Mouse (Mus musculus) neural tube, embryonic 12.5 days (tissue): ENCODE data around the gene Eid3. TPM values are rescaled to one million over a fixed set of nuclear protein-coding genes. Genes with fewer than 3 reads are reported as not detected.

Experiments
- ATAC-seq: fragments of 200-750 bp; cut with Nextera tagmentation; 2 replicates; pipeline ENCODE4 v1.8.0; 2017; ENCODE audit warnings: low read depth, mild to moderate bottlenecking, moderate TSS enrichment, moderate library complexity; ENCODE audit not compliant: low FRiP score
- H3K27ac ChIP-seq: fragments of 300-500 bp; sonication (generic); 2 replicates; pipeline ENCODE4 v1.5.1; 2016
- H3K27me3 ChIP-seq: fragments of 300-500 bp; sonication (generic); replicated peaks from 2 replicates; pipeline ENCODE4 v1.6.1; 2016; ENCODE audit warnings: mild to moderate bottlenecking
- H3K36me3 ChIP-seq: fragments of 300-500 bp; sonication (generic); 2 replicates; pipeline ENCODE4 v1.6.1; 2016; ENCODE audit warnings: mild to moderate bottlenecking
- H3K4me1 ChIP-seq: fragments of 300-500 bp; sonication (generic); 2 replicates; pipeline ENCODE4 v1.6.1; 2016
- H3K4me2 ChIP-seq: fragments of 300-500 bp; sonication (generic); replicated peaks from 2 replicates; pipeline ENCODE4 v1.6.1; 2016; ENCODE audit warnings: mild to moderate bottlenecking
- H3K4me3 ChIP-seq: fragments of 300-500 bp; sonication (generic); 2 replicates; pipeline ENCODE4 v1.5.1; 2016
- H3K9ac ChIP-seq: fragments of 300-500 bp; sonication (generic); 2 replicates; pipeline ENCODE4 v1.6.1; 2016; ENCODE audit warnings: mild to moderate bottlenecking
- H3K9me3 ChIP-seq: fragments of 300-500 bp; sonication (generic); 2 replicates; pipeline ENCODE4 v1.6.1; 2016; ENCODE audit warnings: mild to moderate bottlenecking
- WGBS: fragments of 180-500 bp; shearing (Covaris S2); methylation state at CpG from one replicate; pipeline ENCODE4 v1.1.7; 2016; 5-methylcytosine and 5-hydroxymethylcytosine counted together
- polyA plus RNA-seq: library from polyadenylated mRNA; unstranded; fragments of >200 nt; fragmentation: Nextera tagmentation; extraction: Ambion mirVana; gene quantifications from 2 replicates; pipeline ENCODE4 v1.2.1, GENCODE M21; 2016

Eid3 gene
- polyA plus RNA-seq, 1 experiment from 2014 or later: 0.39 TPM

- no peak overlapping the region for H3K9ac ChIP-seq
- no peak overlapping the region for H3K4me2 ChIP-seq
- H3K27ac ChIP-seq: no peak overlapping the region
- peaks cover 48% of the 10 kb centered on the region for H3K36me3 ChIP-seq
- no peak for ATAC-seq
- no peaks in the 10 kb centered on the region for H3K27me3 ChIP-seq
- peaks cover 13% of the 10 kb centered on the region for H3K4me1 ChIP-seq
- H3K4me3 ChIP-seq: no peak overlapping the region
- WGBS: 93% methylated on average over 13 of the region's 13 CpGs
- no peaks in the 10 kb centered on the region for H3K9me3 ChIP-seq
Observed at GRCm38 (mm10) chr10:82897936-82898335, 31.5 kb downstream of the Eid3 start.

GRCm38 (mm10) chr10:82898893-82899292, 32.5 kb downstream of the Eid3 start:
- Histone ChIP-seq H3K4me2 (no peak overlapping the region), H3K9ac (no peak overlapping the region), H3K4me3 (no peak overlapping the region), H3K27me3 (no peaks in the 10 kb centered on the region), H3K27ac (no peak overlapping the region), H3K9me3 (no peaks in the 10 kb centered on the region), H3K36me3 (peaks cover 39% of the 10 kb centered on the region), H3K4me1 (peaks cover 13% of the 10 kb centered on the region)
- no peak for ATAC-seq
- 67% methylated on average over 7 of the region's 7 CpGs for WGBS

GRCm38 (mm10) chr10:82899810-82900421, 33.5 kb downstream of the Eid3 start:
- peaks cover 32% of the 10 kb centered on the region for H3K36me3 ChIP-seq
- no peak overlapping the region for H3K4me3 ChIP-seq
- peaks cover 13% of the 10 kb centered on the region for H3K4me1 ChIP-seq
- H3K9ac ChIP-seq: no peak overlapping the region
- H3K9me3 ChIP-seq: no peaks in the 10 kb centered on the region
- H3K27me3 ChIP-seq: no peaks in the 10 kb centered on the region
- 38% methylated on average over 16 of the region's 16 CpGs for WGBS
- no peak overlapping the region for H3K27ac ChIP-seq
- peak; percentile 56 for ATAC-seq
- H3K4me2 ChIP-seq: peak overlapping the region; percentile 30

- Histone ChIP-seq H3K36me3 (peaks cover 26% of the 10 kb centered on the region), H3K9ac (no peak overlapping the region), H3K27me3 (no peaks in the 10 kb centered on the region), H3K9me3 (no peaks in the 10 kb centered on the region), H3K27ac (no peak overlapping the region), H3K4me2 (peak overlapping the region; percentile 30), H3K4me1 (peaks cover 13% of the 10 kb centered on the region), H3K4me3 (no peak overlapping the region)
- peak; percentile 57 for ATAC-seq
- 18% methylated on average over 7 of the region's 7 CpGs for WGBS
Observed at GRCm38 (mm10) chr10:82900546-82900945, 34.1 kb downstream of the Eid3 start.

DNA sequence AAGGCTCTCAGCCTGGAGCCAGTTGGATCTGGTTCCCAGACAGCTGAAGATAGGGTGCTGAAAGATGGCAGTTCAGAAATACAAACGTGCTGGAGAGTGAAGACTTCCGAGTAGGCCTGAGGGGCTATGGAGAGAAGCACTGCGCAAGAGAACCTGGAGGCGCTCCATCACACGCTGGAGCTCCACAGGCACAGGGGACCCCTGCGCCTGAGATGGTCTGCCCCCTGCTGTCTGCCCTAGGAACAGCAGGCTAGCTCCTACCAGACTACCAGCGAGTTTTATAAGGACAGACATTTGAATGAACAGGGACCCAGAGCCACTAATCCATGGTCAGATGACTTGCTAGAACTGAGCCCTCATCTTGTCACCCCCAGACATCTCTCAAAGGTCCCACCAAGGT, 35.0 kb downstream of the Eid3 start:
- H3K27me3 ChIP-seq: no peaks in the 10 kb centered on the region

GRCm38 (mm10) chr10:82908526-82908925, 42.1 kb downstream of the Eid3 start:
- 92% methylated on average over 7 of the region's 7 CpGs for WGBS
- Histone ChIP-seq H3K36me3 (no peaks in the 10 kb centered on the region), H3K4me1 (0 out of 2 replicates have a peak, but pooled peaks cover 2% of the 10 kb centered on the region), H3K4me3 (no peak overlapping the region), H3K4me2 (no peak overlapping the region), H3K27ac (no peak overlapping the region), H3K9me3 (no peaks in the 10 kb centered on the region), H3K27me3 (no peaks in the 10 kb centered on the region), H3K9ac (no peak overlapping the region)
- no peak for ATAC-seq

More for the DNA sequence above, 35.0 kb downstream of the Eid3 start:
- Histone ChIP-seq H3K4me2 (no peak overlapping the region), H3K9me3 (no peaks in the 10 kb centered on the region), H3K27ac (no peak overlapping the region), H3K4me1 (peaks cover 13% of the 10 kb centered on the region), H3K9ac (no peak overlapping the region), H3K36me3 (peaks cover 18% of the 10 kb centered on the region), H3K4me3 (no peak overlapping the region)
- WGBS: 2% methylated on average over 7 of the region's 7 CpGs
- peak; percentile 62 for ATAC-seq

- 0 out of 2 replicates have a peak, but pooled peaks have one; percentile 39 for ATAC-seq
- H3K4me3 ChIP-seq: no peak overlapping the region
- WGBS: 19% methylated on average over 9 of the region's 9 CpGs
- H3K27me3 ChIP-seq: no peaks in the 10 kb centered on the region
- 0 out of 2 replicates have a peak, but pooled peaks cover 2% of the 10 kb centered on the region for H3K4me1 ChIP-seq
- no peak overlapping the region for H3K27ac ChIP-seq
- no peaks in the 10 kb centered on the region for H3K9me3 ChIP-seq
- no peaks in the 10 kb centered on the region for H3K36me3 ChIP-seq
- peak overlapping the region; percentile 29; the same call in 1 of the 2 replicates for H3K4me2 ChIP-seq
- no peak overlapping the region for H3K9ac ChIP-seq
Observed at GRCm38 (mm10) chr10:82909382-82909781, 43.0 kb downstream of the Eid3 start.

- no peak overlapping the region for H3K9ac ChIP-seq
- ATAC-seq: no peak
- no peaks in the 10 kb centered on the region for H3K27me3 ChIP-seq
- no peaks in the 10 kb centered on the region for H3K9me3 ChIP-seq
- no peak overlapping the region for H3K4me2 ChIP-seq
- H3K4me1 ChIP-seq: 0 out of 2 replicates have a peak, but pooled peaks cover 2% of the 10 kb centered on the region
- no peaks in the 10 kb centered on the region for H3K36me3 ChIP-seq
- 83% methylated on average over 3 of the region's 3 CpGs for WGBS
- no peak overlapping the region for H3K4me3 ChIP-seq
- H3K27ac ChIP-seq: no peak overlapping the region
Observed at GRCm38 (mm10) chr10:82910198-82910597, 43.8 kb downstream of the Eid3 start.

GRCm38 (mm10) chr10:82913238-82913637, 46.8 kb downstream of the Eid3 start:
- WGBS: 82% methylated on average over 4 of the region's 4 CpGs
- Histone ChIP-seq H3K27me3 (no peaks in the 10 kb centered on the region), H3K4me1 (0 out of 2 replicates have a peak, but pooled peaks cover 2% of the 10 kb centered on the region), H3K4me3 (no peak overlapping the region), H3K36me3 (no peaks in the 10 kb centered on the region), H3K9me3 (no peaks in the 10 kb centered on the region), H3K27ac (no peak overlapping the region), H3K4me2 (no peak overlapping the region), H3K9ac (no peak overlapping the region)
- no peak for ATAC-seq

- no peak overlapping the region for H3K4me3 ChIP-seq
- no peaks in the 10 kb centered on the region for H3K27me3 ChIP-seq
- no peak overlapping the region for H3K27ac ChIP-seq
- ATAC-seq: no peak
- no peaks in the 10 kb centered on the region for H3K36me3 ChIP-seq
- no peak overlapping the region for H3K9ac ChIP-seq
- 92% methylated on average over 6 of the region's 6 CpGs for WGBS
- 0 out of 2 replicates have a peak, but pooled peaks cover 2% of the 10 kb centered on the region for H3K4me1 ChIP-seq
- no peak overlapping the region for H3K4me2 ChIP-seq
- H3K9me3 ChIP-seq: no peaks in the 10 kb centered on the region
Observed at GRCm38 (mm10) chr10:82913772-82914171, 47.3 kb downstream of the Eid3 start.

Other genes with a start within 250 kb of the Eid3 start
- gene 1190007I07Rik, start 243.4 kb upstream of the Eid3 start, polyA plus RNA-seq: 29.3 and 31.2 TPM in 2 replicates
- 263 and 283 TPM in 2 replicates for gene Tdg, start 236.8 kb upstream of the Eid3 start, polyA plus RNA-seq
- gene Glt8d2, start 176.0 kb upstream of the Eid3 start, polyA plus RNA-seq: 3.7 and 4.2 TPM in 2 replicates
- 47.1 and 47.2 TPM in 2 replicates for gene Hcfc2, start 170.5 kb upstream of the Eid3 start, polyA plus RNA-seq
- gene Nfyb, start 102.5 kb upstream of the Eid3 start, polyA plus RNA-seq: 55.6 and 56.8 TPM in 2 replicates
- 154 and 166 TPM in 2 replicates for gene Txnrd1, start 32.7 kb upstream of the Eid3 start, polyA plus RNA-seq
- 3.0 and 3.1 TPM in 2 replicates for gene Chst11, start 118.9 kb downstream of the Eid3 start, polyA plus RNA-seq